Mouse (Mus musculus) left cerebral cortex, postnatal 4 days (tissue): ENCODE measurements around the gene Lhfp. TPM values are rescaled to one million over a fixed set of nuclear protein-coding genes. Genes with fewer than 3 reads are reported as not detected.
A peak's percentile ranks its signal among the peaks of the same experiment; 100 is the strongest.
"Not testable (repeated sequence)": the region's sequence is repeated elsewhere in the genome, so short reads cannot be mapped to it uniquely, and the experiment has no call there.

Experiments used
- DNase-seq: peaks from one replicate; pipeline ENCODE4 v3.0.0-alpha.2; 2022
- intact Hi-C: fragments of 180-260 bp; cut with DNase I; formaldehyde crosslinking; loops from one replicate; pipeline ENCODE4 v1.15.1; 2025
- total RNA-seq, 2 experiments: library from RNA; stranded (reverse); gene quantifications; 2 replicates each; pipeline ENCODE4 v1.2.3; 2021

The Lhfp gene
- total RNA-seq, 2 experiments from 2014 or later, result 50.3 to 56.9 TPM

- no peak for DNase-seq
- intact Hi-C loops, result no loop called here
Observed at GRCm38 (mm10) chr3:53206509-53207224, 165.3 kb downstream of the Lhfp start.

DNA sequence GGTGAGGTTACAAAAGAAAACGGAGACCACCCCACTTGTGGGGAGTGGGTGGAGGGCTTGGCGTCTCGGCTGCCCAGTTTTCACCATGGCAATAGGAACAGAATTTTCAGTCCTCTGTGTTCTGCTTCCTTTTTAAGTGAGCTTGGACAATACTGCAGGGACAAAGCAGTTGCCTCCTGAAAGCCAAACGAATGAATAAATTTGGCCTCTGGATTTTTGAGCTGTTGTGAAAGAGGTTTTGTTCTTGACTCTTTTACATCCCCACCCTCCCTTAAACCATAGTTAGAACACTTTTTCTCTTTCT is 165.8 kb downstream of the Lhfp start:
- intact Hi-C loops, result no loop called here
- DNase-seq, result no peak

DNA sequence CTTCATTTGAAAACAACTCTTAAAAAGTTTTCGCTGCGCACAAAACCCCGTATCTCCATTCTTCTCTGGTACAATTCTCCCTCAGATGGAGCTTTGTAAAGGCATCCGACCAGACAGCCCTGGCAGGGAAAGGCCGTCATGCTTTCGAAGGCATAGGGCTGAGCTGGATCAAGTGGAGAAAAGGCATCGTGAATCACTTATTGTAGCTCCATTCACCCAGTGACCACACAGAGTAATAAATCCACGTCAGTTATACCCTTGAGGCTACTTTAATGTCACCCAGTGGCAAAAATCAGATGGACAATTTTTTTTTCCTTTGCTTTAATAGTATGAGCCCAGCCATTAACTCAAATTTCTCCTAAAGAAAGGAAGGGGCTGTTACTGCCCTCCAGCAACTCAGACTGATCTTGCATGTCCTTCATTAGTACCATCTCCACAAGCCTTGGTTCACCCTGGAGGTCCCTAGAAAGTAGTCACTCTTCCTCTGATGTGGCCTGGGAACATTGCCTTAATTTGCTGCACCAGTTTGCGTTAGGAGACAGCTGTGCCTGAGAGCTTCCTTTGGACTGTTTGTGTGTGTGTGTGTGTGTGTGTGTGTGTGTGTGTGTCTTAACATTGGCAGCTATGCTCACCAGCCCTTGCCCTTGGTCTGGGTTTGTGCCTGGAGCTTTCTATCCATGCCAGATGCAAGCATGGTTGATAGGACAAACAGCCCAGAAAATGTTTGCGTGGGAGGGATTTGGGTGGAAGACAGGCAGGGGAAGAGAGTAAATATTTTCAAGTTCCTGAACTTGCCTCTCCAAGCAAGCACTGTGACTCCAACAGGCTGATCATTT is 169.6 kb downstream of the Lhfp start:
- DNase-seq, result peak; percentile 57
- intact Hi-C loops, result no loop called here

DNA sequence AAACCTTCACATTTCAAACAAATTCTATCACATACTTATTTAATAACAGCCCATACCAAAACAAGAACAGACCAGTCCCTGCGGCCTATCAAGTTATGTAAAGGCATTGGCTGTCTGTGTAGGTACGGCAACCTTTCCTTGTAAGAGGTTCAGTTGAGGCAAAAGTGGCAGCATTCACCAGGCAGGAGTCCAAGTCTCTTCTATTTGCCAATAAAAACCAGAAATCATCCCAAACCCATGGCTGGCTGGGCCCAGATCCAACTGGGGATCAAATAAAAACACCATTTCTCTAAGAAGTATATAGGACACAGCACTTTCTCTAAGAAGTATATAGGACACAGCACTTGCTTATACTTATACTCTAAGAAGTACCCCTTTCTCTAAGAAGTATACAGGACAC is 171.3 kb downstream of the Lhfp start:
- peak; percentile 24 for DNase-seq
- intact Hi-C loops, result no loop called here

DNA sequence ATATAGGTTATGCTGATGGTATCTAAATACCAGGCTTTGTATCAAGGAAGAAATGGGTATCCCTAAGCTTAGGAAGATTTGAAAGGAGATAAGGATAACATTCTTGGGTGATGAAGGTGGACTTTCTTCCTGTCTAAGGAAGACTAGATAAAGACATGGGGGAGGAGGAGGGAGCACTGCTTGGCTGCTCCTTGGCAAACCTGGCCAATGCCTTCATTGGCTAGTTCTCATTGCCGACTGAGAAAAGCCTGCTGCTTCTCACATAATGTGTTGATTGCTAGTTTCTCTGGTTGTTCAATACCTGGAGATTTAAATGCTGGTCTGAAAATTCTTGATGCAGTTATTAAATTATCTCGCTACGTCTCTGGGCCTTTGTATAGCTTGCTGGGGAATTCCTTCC is 172.0 kb downstream of the Lhfp start:
- no peak for DNase-seq
- intact Hi-C loops, result no loop called here

GRCm38 (mm10) chr3:53213746-53214271 is 172.5 kb downstream of the Lhfp start:
- intact Hi-C loops, result no loop called here
- no peak for DNase-seq

DNA sequence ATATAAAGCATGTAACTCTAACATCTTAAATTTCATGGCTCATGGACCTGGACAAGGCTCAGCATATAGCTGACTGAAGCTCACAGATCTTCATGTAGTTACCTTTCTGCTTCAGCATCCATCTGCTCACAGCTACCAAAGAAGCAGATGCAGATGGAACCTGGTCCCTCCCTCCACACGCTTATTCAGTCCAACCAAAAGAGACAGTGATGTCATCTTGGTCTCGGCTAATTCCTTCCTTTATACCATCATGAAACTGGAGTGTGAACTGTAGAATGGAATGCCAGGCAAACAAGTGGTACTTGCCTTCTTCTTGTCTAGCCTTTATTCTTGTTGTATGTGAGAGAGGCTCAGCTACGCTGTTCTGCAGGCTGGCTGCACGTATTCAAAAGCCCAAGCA is 173.1 kb downstream of the Lhfp start:
- intact Hi-C loops, result no loop called here
- DNase-seq, result no peak

DNA sequence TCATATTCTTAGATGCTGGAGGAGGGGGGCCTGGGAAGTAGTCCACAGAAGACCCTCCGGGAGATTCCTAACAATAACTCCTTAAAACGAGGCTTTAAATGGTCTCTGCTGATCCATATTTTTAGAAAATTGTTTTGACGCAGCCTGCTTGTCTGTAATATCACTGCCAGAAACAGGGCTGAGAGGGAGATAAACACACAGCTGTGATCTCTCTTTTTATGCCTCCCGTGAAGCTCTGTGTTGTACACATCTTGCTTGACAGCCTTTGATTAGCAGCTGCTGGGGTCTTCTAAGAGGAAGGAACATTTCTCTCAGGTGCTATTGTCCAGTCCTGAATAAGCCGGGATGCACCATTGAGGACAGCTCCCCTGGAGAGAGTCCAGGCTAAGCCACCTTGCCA is 176.4 kb downstream of the Lhfp start:
- intact Hi-C loops, result no loop called here
- DNase-seq, result no peak

GRCm38 (mm10) chr3:53221531-53222272 is 180.4 kb downstream of the Lhfp start:
- intact Hi-C loops, result loop anchor here (10.0 kb wide), 1 partner anchor 177 kb away; the partner anchor contains the start of gene Lhfp
- no peak for DNase-seq

GRCm38 (mm10) chr3:53224141-53224540 is 182.8 kb downstream of the Lhfp start:
- DNase-seq, result no peak
- intact Hi-C loops, result loop anchor here (10.0 kb wide), 1 partner anchor 179 kb away; the partner anchor contains the start of gene Lhfp

GRCm38 (mm10) chr3:53225774-53226173 is 184.4 kb downstream of the Lhfp start:
- DNase-seq, result no peak
- intact Hi-C loops, result loop anchor here (10.0 kb wide), 1 partner anchor 181 kb away; the partner anchor contains the start of gene Lhfp

- no peak for DNase-seq
- intact Hi-C loops, result loop anchor here (10.0 kb wide), 1 partner anchor 181 kb away; the partner anchor contains the start of gene Lhfp
Observed at GRCm38 (mm10) chr3:53226223-53226622, 184.9 kb downstream of the Lhfp start.

GRCm38 (mm10) chr3:53227866-53228265 is 186.5 kb downstream of the Lhfp start:
- intact Hi-C loops, result loop anchor here (10.0 kb wide), 1 partner anchor 183 kb away; the partner anchor contains the start of gene Lhfp
- no peak for DNase-seq

DNA sequence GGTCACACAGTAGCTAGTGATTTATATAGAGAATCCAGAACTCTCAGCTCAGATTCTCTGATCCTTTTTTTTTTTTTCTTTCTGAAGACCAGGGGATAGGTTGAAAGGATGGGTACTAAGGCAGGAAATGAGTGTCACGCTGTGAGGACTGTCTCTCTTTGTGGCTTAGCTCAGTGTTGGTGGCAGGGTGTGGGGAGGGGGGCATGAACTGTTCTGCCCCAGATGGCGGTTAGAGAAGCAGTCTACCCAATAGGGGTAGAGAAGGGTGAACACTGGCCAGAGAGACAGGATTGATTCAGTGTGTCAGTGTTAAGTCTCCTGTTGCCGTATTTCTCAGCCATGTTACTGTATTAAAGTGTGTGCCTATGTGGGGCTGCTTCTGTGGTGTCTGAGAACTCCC is 189.2 kb downstream of the Lhfp start:
- DNase-seq, result no peak
- intact Hi-C loops, result no loop called here

GRCm38 (mm10) chr3:53231112-53231511 is 189.8 kb downstream of the Lhfp start:
- DNase-seq, result no peak

DNA sequence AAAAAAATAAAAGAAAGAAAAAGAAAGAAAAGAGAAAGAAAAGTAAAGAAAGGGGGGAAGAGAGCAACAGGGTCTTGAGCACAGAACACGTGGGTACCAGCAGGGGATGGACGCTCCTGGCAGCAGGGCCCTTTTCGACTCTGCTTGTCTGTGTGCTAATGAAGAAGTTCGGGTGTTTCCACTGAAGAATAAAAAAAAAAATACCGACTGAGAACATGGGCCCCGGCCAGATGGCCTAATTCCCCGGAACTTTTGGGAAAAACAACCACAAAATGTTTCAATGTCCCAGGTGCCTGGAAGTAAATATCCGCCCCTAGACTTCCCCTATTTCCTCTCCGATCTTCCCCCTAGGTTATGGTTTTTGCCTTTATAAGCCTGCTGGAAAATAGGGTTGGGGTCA is 191.1 kb downstream of the Lhfp start:
- intact Hi-C loops, result not testable (repeated sequence)
- peak; percentile 15 for DNase-seq

More at GRCm38 (mm10) chr3:53231112-53231511, 189.8 kb downstream of the Lhfp start:
- intact Hi-C loops, result no loop called here

DNA sequence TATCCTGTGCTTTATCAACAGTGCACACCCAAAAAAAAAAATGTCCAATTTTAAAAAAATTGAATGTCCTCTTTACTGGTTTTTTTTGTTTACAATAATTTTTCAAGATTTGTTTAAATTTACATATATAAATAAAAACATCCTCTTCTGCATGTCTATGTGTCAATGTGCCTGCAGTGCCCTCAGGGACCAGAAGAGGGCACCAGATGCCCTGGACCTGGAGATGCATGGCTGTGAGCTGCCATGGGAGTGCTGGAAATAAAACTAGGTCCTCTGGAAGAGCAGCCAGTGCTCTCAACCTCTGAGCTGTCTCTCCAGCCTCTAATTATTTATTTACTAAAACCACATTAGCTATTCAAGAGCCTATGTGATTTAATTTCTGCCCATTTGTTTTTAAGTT is 193.4 kb downstream of the Lhfp start:
- DNase-seq, result no peak
- intact Hi-C loops, result no loop called here

- intact Hi-C loops, result no loop called here
- no peak for DNase-seq
Observed at GRCm38 (mm10) chr3:53236471-53236870, 195.1 kb downstream of the Lhfp start.

DNA sequence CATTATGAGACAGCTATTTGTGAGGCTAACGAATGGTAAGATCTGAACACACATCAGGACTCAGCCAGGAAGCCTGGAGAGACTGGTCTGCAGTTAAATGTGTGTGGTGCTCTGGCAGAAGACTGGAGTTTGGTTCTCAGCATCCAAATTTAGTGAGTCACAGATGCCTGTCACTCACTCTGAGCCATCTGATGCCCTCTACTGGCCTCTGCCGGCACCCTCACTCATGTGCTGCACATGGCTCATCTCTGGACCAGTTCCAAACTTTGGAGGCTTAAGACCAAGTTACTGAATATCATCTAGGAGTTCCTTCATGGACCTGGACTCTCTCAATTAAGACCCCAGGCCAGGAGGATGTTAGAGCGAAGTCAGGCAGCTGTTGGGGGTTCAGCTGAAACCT is 198.8 kb downstream of the Lhfp start:
- no peak for DNase-seq
- intact Hi-C loops, result no loop called here

DNA sequence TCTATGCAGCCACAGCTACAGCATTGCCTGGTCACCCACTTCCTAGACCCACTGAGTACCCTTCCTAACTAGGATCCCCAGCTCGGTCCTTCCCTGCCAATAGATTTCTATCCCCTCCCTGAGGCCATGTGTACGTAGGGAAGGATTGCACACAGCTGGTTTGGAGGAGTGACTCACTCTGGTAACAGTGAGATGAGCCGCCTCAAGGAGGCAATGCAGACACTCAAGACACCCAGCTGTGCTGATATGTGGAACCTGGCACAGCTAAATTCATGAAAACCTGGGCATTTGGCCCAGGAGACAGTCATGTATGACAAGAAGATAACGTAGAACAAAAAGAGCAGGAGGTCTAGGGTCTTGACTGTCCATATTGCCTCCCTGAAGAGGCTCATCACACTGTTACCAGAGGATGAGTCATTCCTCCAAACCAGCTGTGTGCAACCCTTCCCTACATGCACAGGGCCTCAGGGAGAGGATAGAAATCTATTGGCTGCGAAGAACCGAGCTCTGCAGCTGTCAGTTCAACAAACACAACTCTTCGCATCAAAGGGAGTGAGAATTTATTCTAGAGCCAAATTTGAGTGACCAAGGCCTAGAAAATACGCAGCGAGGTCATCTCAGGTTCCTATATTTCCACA is 204.4 kb downstream of the Lhfp start:
- no peak for DNase-seq
- intact Hi-C loops, result no loop called here
